Mouse (Mus musculus) lung, embryonic 15.5 days (tissue): ENCODE results near the gene Wdr82. TPM values are rescaled to one million over a fixed set of nuclear protein-coding genes. Genes with fewer than 3 reads are reported as not detected.
A peak's percentile ranks its signal among the peaks of the same experiment; 100 is the strongest.

Source experiments
- ATAC-seq: fragments of 200-750 bp; cut with Nextera tagmentation; 2 replicates; pipeline ENCODE4 v1.8.0; 2017; ENCODE audit warnings: moderate number of reproducible peaks, borderline replicate concordance; ENCODE audit not compliant: low FRiP score, low TSS enrichment; ENCODE audit errors: extremely low read depth
- H3K27ac ChIP-seq: fragments of 300-500 bp; sonication (generic); 2 replicates; pipeline ENCODE4 v1.5.1; 2015; ENCODE audit warnings: moderate library complexity, mild to moderate bottlenecking, inconsistent platforms
- H3K27me3 ChIP-seq: fragments of 300-500 bp; sonication (generic); 2 replicates; pipeline ENCODE4 v1.6.1; 2015; ENCODE audit warnings: inconsistent platforms
- H3K36me3 ChIP-seq: fragments of 300-500 bp; sonication (generic); 2 replicates; pipeline ENCODE4 v1.6.1; 2015; ENCODE audit warnings: inconsistent platforms
- H3K4me1 ChIP-seq: fragments of 300-500 bp; sonication (generic); 2 replicates; pipeline ENCODE4 v1.6.1; 2015; ENCODE audit warnings: inconsistent platforms
- H3K4me2 ChIP-seq: fragments of 300-500 bp; sonication (generic); 2 replicates; pipeline ENCODE4 v1.6.1; 2015; ENCODE audit warnings: inconsistent platforms, mild to moderate bottlenecking, moderate library complexity
- H3K4me3 ChIP-seq: fragments of 300-500 bp; sonication (generic); 2 replicates; pipeline ENCODE4 v1.5.1; 2015; ENCODE audit warnings: mild to moderate bottlenecking, inconsistent platforms
- H3K9ac ChIP-seq: fragments of 300-500 bp; sonication (generic); 2 replicates; pipeline ENCODE4 v1.6.1; 2015; ENCODE audit warnings: inconsistent platforms
- H3K9me3 ChIP-seq: fragments of 300-500 bp; sonication (generic); 2 replicates; pipeline ENCODE4 v1.6.1; 2016; ENCODE audit warnings: inconsistent platforms
- WGBS: fragments of 180-500 bp; shearing (Covaris S2); methylation state at CpG from one replicate; pipeline ENCODE4 v1.1.7; 2015; 5-methylcytosine and 5-hydroxymethylcytosine counted together
- polyA plus RNA-seq: library from polyadenylated mRNA; unstranded; fragments of >200 nt; fragmentation: Nextera tagmentation; extraction: Ambion mirVana; gene quantifications from 2 replicates; pipeline ENCODE4 v1.2.1, GENCODE M21; 2015

Wdr82 gene
- polyA plus RNA-seq, 1 experiment from 2014 or later: 22.3 TPM

- no peaks in the 10 kb centered on the region for H3K27me3 ChIP-seq
- ATAC-seq: no peak
- peak overlapping the region; percentile 65 for H3K4me2 ChIP-seq
- 73% methylated on average over 3 of the region's 3 CpGs for WGBS
- peaks cover 2% of the 10 kb centered on the region; the same call in 1 of the 2 replicates for H3K36me3 ChIP-seq
- H3K27ac ChIP-seq: no peak overlapping the region
- H3K9me3 ChIP-seq: no peaks in the 10 kb centered on the region
- H3K4me3 ChIP-seq: no peak overlapping the region
- peaks cover 43% of the 10 kb centered on the region for H3K4me1 ChIP-seq
- H3K9ac ChIP-seq: no peak overlapping the region
These were observed 31.2 kb downstream of the Wdr82 start for GRCm38 (mm10) chr9:106201895-106202294.

GRCm38 (mm10) chr9:106202819-106203636 lies 32.3 kb downstream of the Wdr82 start, which contains the start of gene Twf2:
Twf2 (plus strand) TSS chr9:106203108.
- peak; percentile 87 for ATAC-seq
- Histone ChIP-seq H3K27me3 (no peaks in the 10 kb centered on the region), H3K36me3 (no peaks in the 10 kb centered on the region), H3K9me3 (no peaks in the 10 kb centered on the region), H3K4me3 (peak within 1 kb of the TSS; percentile 53), H3K4me2 (peak within 1 kb of the TSS; percentile 65), H3K4me1 (peaks cover 38% of the 10 kb centered on the region), H3K27ac (peak within 1 kb of the TSS; percentile 57), H3K9ac (peak within 1 kb of the TSS; percentile 68)
- whole genome bisulfite sequencing: 2% methylated on average over 61 of the region's 61 CpGs

GRCm38 (mm10) chr9:106203990-106204851 lies 33.5 kb downstream of the Wdr82 start:
- Histone ChIP-seq H3K27me3 (no peaks in the 10 kb centered on the region), H3K36me3 (no peaks in the 10 kb centered on the region), H3K27ac (peak overlapping the region; percentile 32; the same call in 1 of the 2 replicates), H3K4me2 (peak overlapping the region; percentile 65), H3K9me3 (no peaks in the 10 kb centered on the region), H3K9ac (peak overlapping the region; percentile 68), H3K4me3 (peak overlapping the region; percentile 53), H3K4me1 (peaks cover 40% of the 10 kb centered on the region)
- ATAC-seq: no peak
- 54% methylated on average over 7 of the region's 7 CpGs for WGBS

GRCm38 (mm10) chr9:106205713-106206290 lies 35.1 kb downstream of the Wdr82 start:
- Histone ChIP-seq H3K9me3 (no peaks in the 10 kb centered on the region), H3K36me3 (no peaks in the 10 kb centered on the region), H3K9ac (no peak overlapping the region), H3K4me2 (no peak overlapping the region), H3K27ac (no peak overlapping the region), H3K27me3 (no peaks in the 10 kb centered on the region), H3K4me1 (peaks cover 31% of the 10 kb centered on the region), H3K4me3 (no peak overlapping the region)
- WGBS: 66% methylated on average over 7 of the region's 7 CpGs
- no peak for ATAC-seq

GRCm38 (mm10) chr9:106206515-106206914 lies 35.8 kb downstream of the Wdr82 start:
- 76% methylated on average over 2 of the region's 2 CpGs for WGBS
- Histone ChIP-seq H3K4me2 (no peak overlapping the region), H3K27me3 (no peaks in the 10 kb centered on the region), H3K4me1 (peaks cover 34% of the 10 kb centered on the region), H3K9me3 (no peaks in the 10 kb centered on the region), H3K36me3 (no peaks in the 10 kb centered on the region), H3K9ac (no peak overlapping the region), H3K27ac (no peak overlapping the region), H3K4me3 (no peak overlapping the region)
- no peak for ATAC-seq

- H3K4me2 ChIP-seq: no peak overlapping the region
- peaks cover 9% of the 10 kb centered on the region; the same call in 1 of the 2 replicates for H3K36me3 ChIP-seq
- peaks cover 41% of the 10 kb centered on the region for H3K4me1 ChIP-seq
- H3K27ac ChIP-seq: no peak overlapping the region
- WGBS: 71% methylated on average over 5 of the region's 5 CpGs
- H3K27me3 ChIP-seq: no peaks in the 10 kb centered on the region
- no peak overlapping the region for H3K4me3 ChIP-seq
- no peak for ATAC-seq
- H3K9ac ChIP-seq: no peak overlapping the region
- H3K9me3 ChIP-seq: no peaks in the 10 kb centered on the region
These were observed 37.5 kb downstream of the Wdr82 start for GRCm38 (mm10) chr9:106208181-106208580.

GRCm38 (mm10) chr9:106209954-106210353 lies 39.2 kb downstream of the Wdr82 start:
- 88% methylated on average over 4 of the region's 4 CpGs for WGBS
- Histone ChIP-seq H3K4me2 (no peak overlapping the region), H3K27me3 (no peaks in the 10 kb centered on the region), H3K9ac (no peak overlapping the region), H3K4me3 (no peak overlapping the region), H3K36me3 (peaks cover 27% of the 10 kb centered on the region), H3K9me3 (no peaks in the 10 kb centered on the region), H3K27ac (no peak overlapping the region), H3K4me1 (peaks cover 25% of the 10 kb centered on the region)
- no peak for ATAC-seq

- ATAC-seq: peak; percentile 16; the same call in 1 of the 2 replicates
These were observed 40.3 kb downstream of the Wdr82 start for GRCm38 (mm10) chr9:106210853-106211609.

GRCm38 (mm10) chr9:106211680-106212593 lies 41.2 kb downstream of the Wdr82 start:
- Histone ChIP-seq H3K27me3 (no peaks in the 10 kb centered on the region), H3K4me3 (peak overlapping the region; percentile 25), H3K4me2 (peak overlapping the region; percentile 54), H3K36me3 (peaks cover 33% of the 10 kb centered on the region), H3K27ac (peak overlapping the region; percentile 81), H3K9me3 (no peaks in the 10 kb centered on the region), H3K9ac (peak overlapping the region; percentile 32; the same call in 1 of the 2 replicates), H3K4me1 (peaks cover 15% of the 10 kb centered on the region)
- peak; percentile 76 for ATAC-seq
- 21% methylated on average over 37 of the region's 37 CpGs for WGBS

More at GRCm38 (mm10) chr9:106210853-106211609, 40.3 kb downstream of the Wdr82 start:
- Histone ChIP-seq H3K27me3 (no peaks in the 10 kb centered on the region), H3K4me2 (peak overlapping the region; percentile 54), H3K27ac (peak overlapping the region; percentile 81), H3K36me3 (peaks cover 33% of the 10 kb centered on the region), H3K4me3 (peak overlapping the region; percentile 25; the same call in 1 of the 2 replicates), H3K4me1 (peaks cover 20% of the 10 kb centered on the region), H3K9me3 (no peaks in the 10 kb centered on the region), H3K9ac (peak overlapping the region; percentile 32; the same call in 1 of the 2 replicates)
- WGBS: 59% methylated on average over 9 of the region's 9 CpGs

GRCm38 (mm10) chr9:106212594-106212981 lies 41.9 kb downstream of the Wdr82 start:
- ATAC-seq: no peak
- H3K9ac ChIP-seq: no peak overlapping the region
- no peak overlapping the region for H3K4me2 ChIP-seq
- 62% methylated on average over 12 of the region's 12 CpGs for WGBS
- no peak overlapping the region for H3K27ac ChIP-seq
- no peak overlapping the region for H3K4me3 ChIP-seq
- H3K4me1 ChIP-seq: peaks cover 15% of the 10 kb centered on the region
- no peaks in the 10 kb centered on the region for H3K27me3 ChIP-seq
- H3K9me3 ChIP-seq: no peaks in the 10 kb centered on the region
- peaks cover 33% of the 10 kb centered on the region for H3K36me3 ChIP-seq
